Mouse (Mus musculus): ENCODE results near the gene Tmem178b.

Gene Tmem178b

DNA sequence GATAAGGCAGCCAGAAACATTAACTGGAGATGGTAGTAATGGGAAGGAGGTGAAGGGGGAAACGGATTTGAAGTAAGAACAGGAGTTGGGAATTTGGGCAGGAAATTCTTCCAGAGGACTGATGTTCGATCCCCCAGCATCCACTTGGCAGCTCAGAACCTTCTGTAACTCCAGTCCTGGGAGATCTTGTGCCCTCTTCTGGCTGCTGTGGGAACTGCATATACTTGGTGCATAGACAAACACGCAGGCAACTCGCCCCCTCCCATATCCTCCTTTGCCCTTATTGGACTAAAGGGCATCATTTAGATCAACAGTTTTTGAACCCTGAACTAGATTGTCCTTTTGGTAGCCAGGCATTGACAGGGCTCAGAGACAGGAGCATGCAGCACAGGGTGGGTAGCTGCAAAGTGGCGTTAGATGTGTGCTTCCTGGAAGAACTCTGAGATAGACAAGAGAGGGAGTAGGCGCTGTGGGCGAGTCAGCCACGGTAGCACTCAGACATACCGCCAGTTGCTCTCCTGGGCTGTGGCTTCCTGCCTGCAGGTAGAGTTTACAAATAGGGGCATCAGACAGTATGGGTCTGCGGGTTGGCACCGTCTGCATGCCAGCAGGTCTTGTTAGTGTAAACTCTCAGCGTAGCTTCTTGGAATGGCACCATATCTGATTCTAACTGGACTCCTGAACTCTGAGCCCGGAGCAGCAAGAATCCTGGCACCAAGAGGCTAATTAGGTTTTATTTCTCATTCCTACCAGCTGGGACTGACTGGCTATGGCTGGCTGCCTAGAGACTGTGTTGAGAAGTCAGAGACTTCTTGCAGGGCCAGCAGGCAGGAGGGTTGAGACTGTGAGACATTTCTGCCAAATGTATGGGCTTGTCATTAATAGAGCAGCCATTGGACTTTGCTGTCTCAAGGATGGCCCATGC, 364.0 kb downstream of the Tmem178b start:
- in situ Hi-C loops (cut with MboI; ENCODE audit: low sequenced_read_pairs) = no loop called here

GRCm38 (mm10) chr6:40238857-40239256, 365.8 kb downstream of the Tmem178b start:
- in situ Hi-C loops (cut with MboI; ENCODE audit: low sequenced_read_pairs) = no loop called here

GRCm38 (mm10) chr6:40240671-40241070, 367.6 kb downstream of the Tmem178b start:
- in situ Hi-C loops (cut with MboI; ENCODE audit: low sequenced_read_pairs) = no loop called here

- in situ Hi-C loops (cut with MboI; ENCODE audit: low sequenced_read_pairs) = no loop called here
These were observed 374.4 kb downstream of the Tmem178b start for GRCm38 (mm10) chr6:40247398-40247946.

GRCm38 (mm10) chr6:40249939-40250338, 376.9 kb downstream of the Tmem178b start:
- in situ Hi-C loops (cut with MboI; ENCODE audit: low sequenced_read_pairs) = no loop called here

GRCm38 (mm10) chr6:40263687-40264086, 390.6 kb downstream of the Tmem178b start:
- in situ Hi-C loops (cut with MboI; ENCODE audit: low sequenced_read_pairs) = no loop called here

DNA sequence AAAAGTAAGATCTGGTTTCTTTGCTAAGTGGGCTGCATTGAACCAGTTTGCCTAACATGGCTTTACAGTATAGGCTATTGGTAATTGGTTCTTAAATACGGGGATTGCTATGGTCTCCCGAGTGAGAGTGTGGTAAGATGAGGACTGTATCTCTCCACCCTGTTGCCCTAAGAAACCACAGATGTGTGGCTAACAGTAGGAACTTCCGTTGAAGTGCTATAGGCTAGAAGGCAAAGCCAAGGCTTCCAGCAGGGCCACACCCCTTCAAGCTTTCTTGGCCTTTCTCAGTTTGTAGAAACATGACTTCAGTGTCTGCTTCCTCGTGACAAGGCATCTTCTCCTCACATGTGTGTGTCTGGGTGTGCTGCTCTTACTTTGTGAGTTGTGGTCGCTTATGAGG, 427.6 kb downstream of the Tmem178b start:
- in situ Hi-C loops (cut with MboI; ENCODE audit: low sequenced_read_pairs) = no loop called here

DNA sequence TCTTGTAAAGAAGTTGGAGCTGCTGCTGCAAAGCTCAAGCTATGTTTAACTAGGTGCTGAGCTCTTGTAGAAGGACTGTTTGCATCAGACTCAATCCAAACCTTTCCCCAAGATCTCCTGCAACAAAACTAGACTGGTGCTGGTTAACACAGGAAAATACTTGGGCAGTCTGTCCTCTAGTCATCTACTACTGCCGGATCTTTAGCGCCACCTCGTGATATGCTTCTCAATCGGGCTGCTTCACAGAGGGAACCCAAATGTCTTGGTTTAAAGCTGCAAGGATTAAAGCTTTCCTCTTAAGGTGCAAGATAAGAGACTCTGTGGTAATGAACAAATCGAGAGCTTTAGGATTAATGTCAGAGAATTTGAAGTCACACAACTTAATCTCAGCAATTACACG, 430.3 kb downstream of the Tmem178b start:
- in situ Hi-C loops (cut with MboI; ENCODE audit: low sequenced_read_pairs) = no loop called here

All from CH12F3 (cell line).